Mouse (Mus musculus) brain, embryonic 14.5 days (tissue): ENCODE results near the gene Gm14327.
"Not testable (repeated sequence)": the region's sequence is repeated elsewhere in the genome, so short reads cannot be mapped to it uniquely, and the experiment has no call there.

Experiments
- CTCF ChIP-seq: fragments of 200-500 bp; IDR thresholded peaks from 2 replicates; pipeline ENCODE4 v1.5.1; 2012; ENCODE audit warnings: inconsistent platforms, mild to moderate bottlenecking, moderate library complexity, borderline replicate concordance; ENCODE audit not compliant: insufficient read depth, insufficient read length; ENCODE audit errors: extremely low read depth
- POLR2A ChIP-seq: fragments of 200-500 bp; IDR thresholded peaks from 2 replicates; pipeline ENCODE4 v1.6.1; 2012; ENCODE audit warnings: mild to moderate bottlenecking, inconsistent platforms, borderline replicate concordance; ENCODE audit not compliant: poor library complexity, insufficient read depth, insufficient read length, severe bottlenecking; ENCODE audit errors: extremely low read depth

GRCm38 (mm10) chr2:177898171-177898570, 1.3 kb downstream of the Gm14327 start:
- not testable (repeated sequence) for TF ChIP-seq CTCF, POLR2A
